Mouse (Mus musculus) lung, adult 2 months (tissue): ENCODE data around the gene Cfap54. TPM values are rescaled to one million over a fixed set of nuclear protein-coding genes. Genes with fewer than 3 reads are reported as not detected.

Experiments
- DNase-seq: peaks from one replicate; pipeline ENCODE4 v3.0.0; 2022
- H3K4me1 ChIP-seq: fragments of 200-500 bp; 2 replicates; pipeline ENCODE4 v1.6.1; 2011; ENCODE audit warnings: low read length; ENCODE audit not compliant: control insufficient read depth, insufficient read depth
- H3K4me3 ChIP-seq: fragments of 200-500 bp; replicated peaks from 2 replicates; pipeline ENCODE3; 2011; ENCODE audit warnings: low read depth, mild to moderate bottlenecking, control low read depth, low read length; ENCODE audit errors: extremely low read depth
- CTCF ChIP-seq: fragments of 200-500 bp; IDR thresholded peaks from 2 replicates; pipeline ENCODE4 v1.5.1; 2011; ENCODE audit warnings: mild to moderate bottlenecking, low read length, control low read depth; ENCODE audit not compliant: insufficient read depth
- POLR2A ChIP-seq: fragments of 200-500 bp; IDR thresholded peaks from 2 replicates; pipeline ENCODE4 v1.6.1; 2011; ENCODE audit warnings: low read depth, mild to moderate bottlenecking, control low read depth, low read length, borderline replicate concordance; ENCODE audit errors: extremely low read depth
- WGBS: fragments of 180-500 bp; shearing (Covaris S2); methylation state at CpG from one replicate; pipeline ENCODE4 v1.1.7; 2018; 5-methylcytosine and 5-hydroxymethylcytosine counted together
- polyA plus RNA-seq: library from polyadenylated mRNA; depleted of rRNA; stranded (reverse); fragments of >200 nt; gene quantifications from 2 replicates; pipeline ENCODE4 v1.2.3, GENCODE M21; 2012

Gene Cfap54
- polyA plus RNA-seq, 1 experiment = 2.3 TPM

DNA sequence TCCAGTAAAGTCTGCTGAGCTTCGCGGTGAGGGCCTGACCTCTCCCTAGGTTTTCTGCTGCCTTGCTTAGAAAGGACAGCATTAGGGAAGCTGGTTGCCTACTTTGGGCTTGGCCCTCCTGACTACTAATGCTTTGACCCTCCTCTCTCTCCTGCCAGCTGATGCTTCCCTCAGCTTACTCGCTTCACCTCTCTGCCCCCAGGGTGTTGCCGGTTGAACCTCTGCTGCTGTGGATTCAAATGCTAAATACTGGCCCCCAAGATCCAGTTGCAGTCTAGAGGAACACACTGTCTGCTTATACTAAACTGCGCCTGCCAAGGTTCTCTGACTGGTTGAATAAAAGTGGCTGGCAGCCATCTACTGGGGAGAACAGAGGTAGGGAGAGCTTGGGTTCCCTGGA is 263.2 kb downstream of the Cfap54 start:
- TF ChIP-seq CTCF = no peak
- no peak for TF ChIP-seq POLR2A
- Histone ChIP-seq H3K4me3 (no peak overlapping the region), H3K4me1 (no peaks in the 10 kb centered on the region)
- no peak for DNase-seq
- WGBS = 53% methylated on average over 5 of the region's 5 CpGs

DNA sequence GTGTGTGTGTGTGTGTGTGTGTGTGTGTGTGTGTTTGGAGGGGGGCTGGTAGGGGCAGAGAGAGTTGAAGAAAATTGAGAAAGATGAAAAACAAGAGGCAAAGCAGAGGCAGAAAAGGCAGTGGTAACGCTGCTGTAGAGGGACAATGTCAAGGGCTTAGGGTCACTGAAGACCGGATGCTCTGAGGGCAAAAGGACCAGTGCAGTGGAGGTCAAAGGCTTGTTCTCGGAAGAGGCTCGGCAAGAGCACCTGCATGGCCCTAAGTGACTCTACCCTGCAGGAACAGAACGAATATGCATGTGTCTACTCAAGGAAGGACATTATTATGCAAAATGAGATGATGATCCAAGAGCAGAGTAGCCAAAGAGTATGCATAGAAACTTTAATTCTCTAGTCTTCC is 264.5 kb downstream of the Cfap54 start:
- TF ChIP-seq CTCF (no peak), POLR2A (no peak)
- WGBS = 67% methylated on average over 5 of the region's 5 CpGs
- no peaks in the 10 kb centered on the region for H3K4me1 ChIP-seq
- no peak overlapping the region for H3K4me3 ChIP-seq
- no peak for DNase-seq

DNA sequence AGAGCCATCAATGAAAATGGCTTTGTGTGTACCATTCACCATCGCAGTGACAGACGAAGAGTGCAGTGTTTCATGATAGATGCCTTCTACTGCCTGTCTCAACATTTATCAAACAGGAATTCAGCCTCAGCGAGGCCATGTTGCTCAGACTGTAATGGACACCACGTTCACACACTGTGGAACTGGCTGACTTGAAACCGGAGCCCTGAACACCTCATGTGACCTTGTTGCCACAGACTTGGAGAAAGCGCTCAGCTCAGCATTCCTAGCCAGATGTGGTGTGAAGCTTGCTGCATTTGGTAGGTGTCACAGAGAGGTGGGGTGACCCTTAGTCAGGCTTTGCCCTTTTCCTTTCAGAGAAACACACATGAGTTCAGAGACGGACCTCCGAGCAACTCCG is 270.5 kb downstream of the Cfap54 start:
- DNase-seq = no peak
- H3K4me3 ChIP-seq = no peak overlapping the region
- 73% methylated on average over 9 of the region's 9 CpGs for WGBS
- no peak for TF ChIP-seq POLR2A
- no peak for TF ChIP-seq CTCF
- H3K4me1 ChIP-seq = no peaks in the 10 kb centered on the region

DNA sequence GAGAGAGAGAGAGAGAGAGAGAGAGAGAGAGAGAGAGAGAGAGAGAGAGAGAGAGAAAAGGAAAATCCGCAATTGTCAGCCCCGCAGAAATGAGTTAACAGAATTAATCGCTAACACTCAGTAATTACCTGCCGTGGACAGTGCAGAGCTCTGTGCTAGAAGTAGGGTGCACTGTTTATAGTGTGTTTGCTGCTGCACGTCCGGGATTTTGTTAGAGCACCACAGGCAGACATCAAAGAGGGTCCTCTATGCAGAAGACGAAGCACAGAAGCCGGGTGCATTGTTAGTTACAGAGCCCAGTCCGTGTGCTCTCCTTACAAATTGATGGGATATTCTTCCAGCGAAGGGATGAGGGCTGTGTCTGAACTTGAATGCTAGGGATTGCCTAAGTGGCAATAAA is 289.5 kb downstream of the Cfap54 start:
- TF ChIP-seq POLR2A = no peak
- H3K4me1 ChIP-seq = no peaks in the 10 kb centered on the region
- DNase-seq = no peak
- H3K4me3 ChIP-seq = no peak overlapping the region
- 72% methylated on average over 10 of the region's 10 CpGs for WGBS

DNA sequence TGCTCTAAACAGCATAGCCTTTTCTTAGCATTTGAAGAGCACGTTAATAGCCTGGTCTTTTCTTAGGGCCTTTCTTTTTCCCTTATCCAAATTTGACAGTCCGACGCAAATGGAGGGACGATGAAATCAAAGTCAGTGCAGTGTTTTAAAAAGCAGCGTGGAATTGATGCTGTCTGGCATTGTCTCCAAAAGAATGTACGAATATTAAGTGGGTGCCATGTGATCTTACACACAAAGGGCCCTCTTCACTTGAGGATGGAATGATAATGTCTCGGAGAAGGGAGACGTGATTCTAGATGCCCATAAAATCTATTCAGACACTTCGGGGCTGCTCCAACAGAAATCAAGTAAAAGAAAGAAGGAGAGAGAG is 289.9 kb downstream of the Cfap54 start:
- no peak overlapping the region for H3K4me3 ChIP-seq

DNA sequence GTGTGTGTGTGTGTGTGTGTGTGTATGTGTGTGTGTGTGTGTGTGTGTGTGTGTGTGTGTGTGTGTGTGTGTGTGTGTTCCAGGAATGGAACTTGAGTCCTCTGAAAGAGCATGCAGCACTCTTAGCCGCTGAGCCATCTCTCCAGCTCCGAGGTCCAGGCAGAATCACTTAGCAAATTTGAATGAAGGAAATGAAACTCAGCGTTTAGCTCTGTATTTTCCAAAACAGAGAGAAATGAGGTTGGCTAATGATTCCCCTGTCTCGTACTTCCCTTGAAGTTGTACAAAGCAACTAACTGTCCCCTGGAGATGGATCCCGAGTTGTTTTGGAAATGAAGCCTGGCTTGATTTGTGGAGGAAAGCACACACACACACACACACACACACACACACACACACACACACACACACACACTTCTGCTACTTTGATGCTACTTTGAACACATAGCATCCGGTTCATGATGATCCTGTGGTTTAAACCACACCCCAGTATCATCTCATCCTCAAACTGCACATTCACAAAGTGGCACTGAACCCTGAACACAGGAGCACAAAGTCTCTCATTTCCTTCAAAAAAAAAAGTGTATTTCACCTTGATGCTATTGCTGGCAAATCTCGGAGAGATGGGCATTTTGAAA is 290.4 kb downstream of the Cfap54 start:
- no peaks in the 10 kb centered on the region for H3K4me1 ChIP-seq
- no peak for DNase-seq
- TF ChIP-seq POLR2A = no peak
- TF ChIP-seq CTCF = no peak
- H3K4me3 ChIP-seq = no peak overlapping the region
- 64% methylated on average over 7 of the region's 7 CpGs for WGBS

More for the DNA sequence above, 289.9 kb downstream of the Cfap54 start:
- no peaks in the 10 kb centered on the region for H3K4me1 ChIP-seq
- 65% methylated on average over 9 of the region's 9 CpGs for whole genome bisulfite sequencing
- DNase-seq = no peak
- no peak for TF ChIP-seq CTCF
- TF ChIP-seq POLR2A = no peak

DNA sequence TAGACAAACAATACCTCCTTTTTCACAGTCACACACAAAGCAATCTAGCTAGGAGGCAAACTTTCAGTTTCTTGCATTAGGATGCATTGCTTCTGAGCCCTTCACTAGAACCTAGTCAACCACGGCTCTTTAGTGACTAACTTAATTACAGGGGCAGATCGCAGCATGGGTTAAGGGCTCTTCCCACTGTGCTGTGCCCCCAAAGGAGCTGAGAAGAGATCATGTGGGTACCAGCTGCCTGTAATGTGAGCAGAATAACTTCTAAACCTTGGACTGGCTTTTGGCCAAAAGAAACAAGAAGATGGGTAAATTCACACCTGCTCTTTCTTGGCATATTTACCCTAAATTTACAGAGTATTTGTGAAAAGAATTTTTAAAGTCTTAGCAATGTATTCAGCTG is 291.2 kb downstream of the Cfap54 start:
- no peak for DNase-seq
- 71% methylated on average over 2 of the region's 2 CpGs for whole genome bisulfite sequencing
- Histone ChIP-seq H3K4me1 (no peaks in the 10 kb centered on the region), H3K4me3 (no peak overlapping the region)
- no peak for TF ChIP-seq POLR2A
- TF ChIP-seq CTCF = no peak

DNA sequence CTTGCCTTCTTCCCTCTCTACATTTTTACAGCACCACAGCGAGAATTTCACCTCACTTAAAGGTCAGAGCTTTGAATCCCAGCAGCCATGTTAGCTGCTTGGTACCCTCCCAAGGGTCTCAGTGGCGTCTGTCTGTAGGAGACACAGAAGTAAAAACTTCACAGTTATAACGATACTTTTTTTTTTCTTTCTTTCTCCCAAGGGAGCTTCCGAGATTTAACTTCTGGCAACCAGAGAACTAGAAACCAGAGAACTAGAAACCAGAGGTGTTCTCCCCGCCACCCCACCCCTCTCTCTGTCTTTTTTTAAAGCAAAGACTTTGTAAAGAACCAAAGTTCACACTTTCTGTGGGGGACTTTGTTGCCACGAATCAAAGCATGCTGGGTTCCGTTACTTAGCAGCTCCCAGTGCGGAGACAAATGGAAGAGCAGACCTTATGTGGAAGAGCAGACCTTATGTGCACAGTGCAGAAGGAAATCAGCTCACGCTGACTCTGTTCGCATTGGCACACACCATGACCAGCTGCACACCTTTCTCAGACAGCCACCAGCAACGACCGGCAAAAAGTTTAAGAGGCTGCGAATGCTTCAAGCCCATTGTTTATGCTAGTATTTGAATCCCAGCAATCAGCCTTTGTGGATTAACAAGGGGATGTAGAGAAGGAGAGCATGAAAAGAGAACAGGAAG is 292.9 kb downstream of the Cfap54 start:
- no peak for TF ChIP-seq POLR2A
- no peak for TF ChIP-seq CTCF
- 60% methylated on average over 13 of the region's 13 CpGs for WGBS
- Histone ChIP-seq H3K4me1 (no peaks in the 10 kb centered on the region), H3K4me3 (no peak overlapping the region)
- DNase-seq = no peak

DNA sequence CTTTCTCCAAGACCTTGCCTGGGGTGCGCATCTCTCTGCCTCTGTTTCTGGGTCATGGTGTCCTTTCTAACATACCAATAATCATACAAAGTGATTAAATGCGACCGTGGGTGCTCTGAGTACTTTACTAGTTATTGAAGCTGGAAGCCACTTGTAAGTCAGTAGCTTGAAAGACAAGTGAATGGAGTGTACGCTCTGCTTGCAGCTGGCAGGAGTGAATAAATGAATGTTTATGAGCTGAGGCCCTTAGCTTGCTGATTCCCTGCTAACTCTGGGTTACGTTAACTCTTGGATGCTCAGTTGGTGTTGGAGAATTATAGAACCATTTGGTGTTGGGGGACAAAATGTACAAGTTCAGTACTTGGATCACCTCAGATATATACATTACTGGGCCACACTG is 298.7 kb downstream of the Cfap54 start:
- no peak for DNase-seq
- TF ChIP-seq POLR2A (no peak), CTCF (no peak)
- H3K4me3 ChIP-seq = no peak overlapping the region
- WGBS = 80% methylated on average over 5 of the region's 5 CpGs
- H3K4me1 ChIP-seq = no peaks in the 10 kb centered on the region

DNA sequence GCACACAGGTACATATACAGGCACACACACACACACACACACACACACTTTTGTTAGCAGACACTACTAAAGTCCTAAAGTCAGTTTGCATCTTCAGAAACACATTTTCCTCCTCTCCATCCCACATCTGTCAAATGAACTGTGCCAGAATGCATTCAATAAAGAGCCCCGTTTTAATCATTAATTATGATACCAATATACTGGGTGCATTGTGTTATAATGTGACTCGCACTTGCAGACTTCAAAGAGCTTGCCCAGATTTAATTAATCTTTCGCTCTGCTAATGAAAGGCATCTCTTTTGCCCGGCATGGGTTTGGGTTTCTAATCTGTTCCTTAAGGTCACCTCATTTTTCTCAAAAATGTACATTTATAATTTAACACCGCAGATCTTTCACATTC is 327.1 kb downstream of the Cfap54 start:
- WGBS = 83% methylated on average over 5 of the region's 5 CpGs
- H3K4me1 ChIP-seq = no peaks in the 10 kb centered on the region
- TF ChIP-seq POLR2A = no peak
- no peak for TF ChIP-seq CTCF
- H3K4me3 ChIP-seq = no peak overlapping the region
- DNase-seq = no peak
